Mouse (Mus musculus) myocyte (in vitro differentiated cells): ENCODE measurements around the gene Catsper1.

Experiments used
- POLR2A ChIP-seq: IDR thresholded peaks from one replicate; pipeline ENCODE4 v1.6.1; 2011; ENCODE audit warnings: low read depth, mild to moderate bottlenecking, control low read depth, moderate library complexity; ENCODE audit not compliant: insufficient read length
- REST ChIP-seq: IDR thresholded peaks from one replicate; pipeline ENCODE4 v1.6.1; 2011; ENCODE audit warnings: mild to moderate bottlenecking, control low read depth, moderate library complexity; ENCODE audit not compliant: insufficient read depth, insufficient read length

GRCm38 (mm10) chr19:5370932-5371331 is 35.4 kb downstream of the Catsper1 start:
- no peak for TF ChIP-seq REST
- no peak for TF ChIP-seq POLR2A
